Mouse (Mus musculus) gastrocnemius, adult 8-10 months (tissue): ENCODE data around the gene Cspg4. TPM values are rescaled to one million over a fixed set of nuclear protein-coding genes. Genes with fewer than 3 reads are reported as not detected.
"Not testable (repeated sequence)": the region's sequence is repeated elsewhere in the genome, so short reads cannot be mapped to it uniquely, and the experiment has no call there.

Source experiments
- DNase-seq, 2 experiments: peaks; one replicate each; pipeline ENCODE4 v3.0.0; 2022; ENCODE audit warnings: low spot score in 2 of 2
- total RNA-seq, 4 experiments: library from RNA; stranded (reverse); gene quantifications; 2 replicates each; pipeline ENCODE4 v1.2.4; 2022

Cspg4 gene
- total RNA-seq, 4 experiments from 2014 or later: 3.2 to 5.4 (median 4.2) TPM

DNA sequence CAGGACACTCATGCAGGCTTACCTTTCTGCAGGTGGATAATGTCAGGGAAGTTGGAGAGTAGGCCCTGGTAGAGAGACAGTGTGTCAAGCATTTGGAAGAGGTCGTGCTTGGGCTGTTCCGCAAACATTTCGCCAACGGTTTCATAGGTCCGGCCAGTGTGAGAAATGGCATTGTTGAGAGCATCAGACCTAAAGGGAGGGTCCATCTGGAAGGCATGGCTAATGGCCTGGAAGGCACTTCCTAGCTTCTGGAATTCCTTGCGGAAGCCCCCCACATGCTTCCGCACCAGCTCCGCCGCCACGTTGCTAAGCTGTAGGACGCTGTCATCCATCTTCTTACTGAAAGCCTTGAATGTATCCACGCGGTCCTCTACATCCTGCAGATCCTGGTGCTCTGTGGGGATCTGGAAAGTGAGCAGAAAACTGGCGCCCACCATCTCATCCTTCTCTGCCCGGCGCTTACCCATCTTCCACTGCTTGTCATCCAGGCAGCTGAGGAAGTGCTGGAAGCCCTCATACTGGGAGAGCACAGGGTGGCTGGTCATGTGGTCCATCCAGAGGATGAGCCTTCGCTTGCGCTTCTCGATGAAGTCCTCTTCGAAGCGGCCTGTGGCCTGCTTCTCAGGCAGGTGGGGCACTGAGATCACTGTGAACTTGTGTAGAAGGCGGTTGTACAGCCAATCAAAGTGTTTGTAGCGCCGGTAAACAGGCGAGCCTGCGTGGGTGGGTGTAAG lies 60.6 kb downstream of the Cspg4 start:
- DNase-seq: no peak

GRCm38 (mm10) chr9:56926025-56926360 lies 61.2 kb downstream of the Cspg4 start:
- DNase-seq: no peak

DNA sequence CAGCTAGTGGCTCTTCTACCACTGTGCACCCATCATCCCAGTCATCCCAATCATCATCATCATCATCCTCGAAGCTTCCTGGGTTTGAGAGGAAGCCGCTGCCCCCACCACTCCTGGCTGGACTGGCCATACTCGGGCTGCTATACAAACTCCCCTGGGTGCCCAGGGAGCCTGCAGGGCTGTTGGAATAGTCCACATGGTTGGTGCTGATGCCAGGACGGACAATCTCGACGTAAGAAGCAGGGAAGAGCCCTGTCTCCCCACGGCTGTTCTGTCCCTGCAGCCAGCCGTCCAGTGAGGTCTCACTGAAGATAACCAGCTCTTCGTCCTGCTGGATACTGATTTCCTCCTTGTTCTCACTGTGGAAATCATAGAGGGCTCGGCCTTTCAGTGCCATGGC lies 61.6 kb downstream of the Cspg4 start:
- DNase-seq: no peak

GRCm38 (mm10) chr9:56927191-56928012 lies 62.6 kb downstream of the Cspg4 start:
- DNase-seq: peak in 1 of 2 experiments; percentile 46

DNA sequence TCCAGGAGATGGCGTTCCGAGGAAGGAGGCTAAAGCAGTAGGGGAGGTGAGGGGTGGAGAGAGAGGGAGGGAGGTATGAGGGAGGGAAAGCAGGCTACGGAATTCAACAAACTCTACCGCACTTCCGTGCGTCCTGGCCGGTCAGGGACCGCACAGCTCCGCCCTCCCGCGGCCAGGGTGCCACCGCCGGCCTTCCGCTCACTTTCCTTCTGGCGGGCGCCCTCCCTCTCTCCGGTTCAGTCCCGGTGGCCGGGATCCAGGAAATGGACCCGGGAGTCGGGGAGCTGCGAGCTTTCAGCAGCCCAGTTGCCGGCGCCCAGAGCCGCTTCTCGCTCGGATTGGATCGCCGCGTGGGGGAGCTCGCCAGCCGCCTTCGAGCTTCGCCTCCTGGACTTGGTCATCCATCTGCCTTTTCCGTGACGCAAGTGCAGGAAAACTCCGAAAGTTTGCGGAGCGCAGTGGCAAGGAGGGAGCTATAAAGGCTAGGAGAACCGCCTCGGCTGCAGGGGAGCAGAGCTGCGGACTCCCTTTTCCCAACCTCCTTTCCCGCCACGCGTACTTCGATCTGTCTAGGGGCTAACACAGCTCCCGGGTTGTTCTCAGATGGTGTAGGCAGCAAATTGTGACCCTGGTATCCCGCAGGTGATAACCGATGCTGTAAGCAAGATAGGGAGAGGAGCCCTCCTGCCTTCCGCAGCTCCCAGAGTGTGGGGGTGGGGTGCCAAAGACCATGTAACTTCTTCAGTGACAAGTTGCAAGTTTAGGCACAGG lies 63.4 kb downstream of the Cspg4 start, which contains the start of gene Snx33:
Gene Snx33, minus strand, starts transcription at position 331 of the 771 bp plus-strand sequence.
- DNase-seq: peak; percentile 90 to 91

DNA sequence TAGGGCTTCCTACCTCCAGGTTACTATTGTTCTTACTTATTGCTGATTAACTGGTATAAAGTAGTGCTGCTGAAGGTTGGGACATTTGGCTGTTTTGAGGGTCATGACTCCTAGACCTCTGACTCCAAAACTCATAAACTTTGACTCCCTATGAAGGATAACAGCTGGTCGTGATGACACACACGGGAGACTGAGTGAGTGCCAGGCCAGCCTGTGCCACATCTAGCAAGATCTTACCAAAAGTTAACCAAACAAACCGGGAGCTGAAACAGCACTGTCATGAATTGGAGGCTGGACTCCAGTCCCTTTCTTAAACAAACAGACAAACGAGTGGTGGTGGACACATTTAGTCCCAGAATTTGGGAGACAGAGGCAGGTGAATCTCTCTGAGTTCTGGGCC lies 64.7 kb downstream of the Cspg4 start:
- no peak for DNase-seq

GRCm38 (mm10) chr9:56930556-56930955 lies 65.7 kb downstream of the Cspg4 start:
- no peak for DNase-seq

- DNase-seq: no peak
Measured at GRCm38 (mm10) chr9:56936861-56937222, 72.0 kb downstream of the Cspg4 start.

DNA sequence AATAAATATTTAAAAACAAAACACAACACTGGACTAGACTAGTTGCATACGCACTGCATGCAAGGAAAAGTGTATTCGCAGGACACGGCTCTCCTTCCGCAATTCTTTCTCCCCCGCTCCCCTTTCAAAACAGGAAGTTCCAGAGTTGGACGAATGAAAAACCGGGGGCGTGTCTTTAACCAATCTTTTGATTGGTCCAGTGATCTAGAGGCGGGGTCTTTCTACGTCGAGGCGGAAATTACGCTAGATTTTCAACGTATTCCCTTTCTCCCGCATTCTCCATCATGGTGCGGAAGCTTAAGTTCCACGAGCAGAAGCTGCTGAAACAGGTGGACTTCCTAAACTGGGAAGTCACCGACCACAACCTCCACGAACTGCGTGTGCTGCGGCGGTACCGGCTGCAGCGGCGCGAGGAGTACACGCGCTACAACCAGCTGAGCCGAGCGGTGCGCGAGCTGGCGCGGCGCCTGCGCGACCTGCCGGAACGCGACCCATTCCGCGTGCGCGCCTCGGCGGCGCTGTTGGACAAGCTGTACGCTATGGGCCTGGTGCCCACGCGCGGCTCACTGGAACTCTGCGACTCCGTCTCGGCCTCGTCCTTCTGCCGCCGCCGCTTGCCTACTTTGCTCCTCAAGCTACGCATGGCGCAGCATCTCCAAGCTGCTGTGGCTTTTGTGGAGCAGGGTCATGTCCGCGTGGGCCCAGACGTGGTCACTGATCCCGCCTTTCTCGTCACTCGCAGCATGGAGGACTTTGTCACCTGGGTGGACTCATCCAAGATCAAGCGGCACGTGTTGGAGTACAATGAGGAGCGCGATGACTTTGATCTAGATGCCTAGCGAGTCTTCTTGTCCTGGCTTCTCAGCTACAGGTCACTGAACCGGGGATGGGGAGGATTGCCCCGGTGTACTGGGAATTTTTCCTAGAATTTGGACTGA lies 72.7 kb downstream of the Cspg4 start, which contains the start of gene Imp3:
Gene Imp3, plus strand, starts transcription at position 253 of the 938 bp plus-strand sequence.
- DNase-seq: peak; percentile 79 to 82

DNA sequence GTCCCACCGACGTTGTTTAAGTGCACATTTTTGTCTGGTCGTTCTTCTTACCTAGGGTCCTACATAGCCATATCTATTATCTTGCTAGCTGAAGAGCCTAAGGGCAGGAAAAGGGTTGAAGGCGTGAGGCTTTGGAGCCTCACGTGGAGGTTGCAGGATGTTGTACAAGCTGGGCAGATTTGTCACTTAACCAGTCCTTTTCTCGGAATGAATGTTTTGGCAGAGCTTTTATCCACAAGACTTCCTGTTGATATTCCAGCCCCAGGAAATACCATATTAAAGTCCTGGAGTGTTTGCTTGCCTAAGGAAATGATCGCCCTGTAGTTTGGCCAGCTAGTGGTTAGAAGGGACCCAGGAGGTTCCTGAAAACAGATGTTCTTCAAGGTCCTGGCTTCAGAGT lies 73.5 kb downstream of the Cspg4 start:
- no peak for DNase-seq

GRCm38 (mm10) chr9:56947481-56947880 lies 82.6 kb downstream of the Cspg4 start:
- not testable (repeated sequence) for DNase-seq

DNA sequence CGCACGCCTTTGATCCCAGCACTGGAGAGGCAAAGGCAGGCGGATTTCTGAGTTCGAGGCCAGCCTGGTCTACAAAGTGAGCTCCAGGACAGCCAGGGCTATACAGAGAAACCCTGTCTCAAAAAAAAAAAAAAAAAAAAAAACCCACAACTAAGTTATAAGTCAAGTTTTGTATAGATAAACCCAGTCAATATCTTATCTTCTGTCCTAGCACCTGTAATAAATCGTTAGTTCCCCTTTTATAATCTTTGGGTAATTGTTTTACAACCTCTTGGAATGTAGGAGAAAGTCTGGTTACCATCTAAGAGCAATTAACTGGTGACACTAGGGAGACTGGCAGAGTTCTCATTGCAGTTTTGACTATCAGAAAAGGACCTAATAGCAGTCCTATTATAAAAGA lies 83.9 kb downstream of the Cspg4 start:
- DNase-seq: not testable (repeated sequence)

Other genes starting within 250 kb of the Cspg4 start
- under 1 TPM; 0.22 to 0.92 (median 0.67) TPM for gene Lingo1, start 68.6 kb upstream of the Cspg4 start, total RNA-seq
- under 1 TPM in 1 of 4 experiments, not detected in 3; 0.27 TPM for gene Odf3l1, start 354 bp upstream of the Cspg4 start, total RNA-seq
- 1 to 10 TPM; 1.7 to 4.0 (median 3.1) TPM for gene Snx33, start 63.3 kb downstream of the Cspg4 start, total RNA-seq
- gene Imp3, start 72.4 kb downstream of the Cspg4 start, total RNA-seq: 10 to 100 TPM; 54.4 to 61.3 (median 57.1) TPM
- 10 to 100 TPM; 10.0 to 12.0 (median 11.3) TPM for gene Snupn, start 85.8 kb downstream of the Cspg4 start, total RNA-seq
- 1 to 10 TPM; 2.1 to 5.7 (median 2.6) TPM for gene Ptpn9, start 129.9 kb downstream of the Cspg4 start, total RNA-seq
- gene Sin3a, start 207.0 kb downstream of the Cspg4 start, total RNA-seq: 10 to 100 TPM; 18.6 to 23.0 (median 19.8) TPM